Comparison of ENCODE assay signal across 16 mouse cellular contexts in the genomic region with DNA sequence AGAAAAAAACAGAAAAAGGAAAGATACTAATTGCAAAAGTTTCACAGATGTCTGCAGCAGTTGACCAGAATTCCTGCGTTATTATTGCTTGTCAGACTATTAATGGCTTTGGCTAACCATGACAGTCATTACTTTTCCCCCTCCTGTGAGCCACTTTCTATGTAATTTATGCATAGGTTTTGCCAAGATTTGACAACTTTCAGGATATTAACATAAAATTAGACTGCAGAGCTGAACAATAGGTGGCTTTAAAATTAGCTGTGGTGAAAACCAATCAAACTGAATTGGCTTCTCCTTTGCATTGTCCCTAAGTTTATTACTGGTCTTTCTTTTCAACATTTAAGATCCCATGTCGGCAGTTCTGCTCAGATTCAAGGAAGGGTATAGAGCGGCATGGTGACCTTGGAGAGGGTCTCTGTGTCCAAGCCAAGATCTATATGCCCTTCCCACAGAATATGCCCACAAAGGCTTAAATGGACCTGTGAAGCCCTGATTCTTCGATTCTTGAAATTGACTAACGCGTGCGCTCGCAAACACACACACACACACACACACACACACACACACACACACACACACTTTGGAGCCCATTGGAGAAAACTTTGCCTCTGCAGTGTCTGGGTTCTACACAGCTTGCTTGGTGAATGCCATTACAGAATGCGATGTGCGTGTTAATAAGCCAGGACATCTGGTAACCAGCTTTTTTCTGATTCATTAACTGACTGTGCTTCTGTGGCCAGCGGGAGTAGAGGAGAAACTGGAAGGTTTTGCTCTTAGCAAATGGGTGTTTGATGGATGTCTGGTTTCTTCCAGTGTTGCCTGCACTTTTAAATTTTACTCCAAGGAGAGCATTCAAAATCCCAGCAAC.
A peak's percentile ranks its signal among the peaks of the same experiment; 100 is the strongest.
DNase-seq lines count a peak whose midpoint lies in the region; ATAC-seq and TF ChIP-seq lines count a peak whose summit lies in the region.
"Had no signal": no experiment of that assay in that cellular context is flagged by ENCODE, and none has a peak within 500 bp of the region (broad histone marks: within the 10 kb centered on the region; RNA-seq: fewer than 3 reads in every experiment).

No protein-coding gene starts in this region.

- no peak overlapping the region for H3K4me3 ChIP-seq in lung, embryonic 14.5 days (ENCODE audit: low read depth, low read length)
- H3K4me3 ChIP-seq in neural tube, embryonic 13.5 days = no peak overlapping the region
- H3K4me3 ChIP-seq: heart, embryonic 15.5 days; limb, embryonic 15.5 days; myocyte had no signal

- TF ChIP-seq CTCF in lung, embryonic 14.5 days (IDR thresholded peaks at IDR 0.05; ENCODE audit: low read depth) = no peak

- no peaks in the 10 kb centered on the region for H3K36me3 ChIP-seq in lung, embryonic 14.5 days (ENCODE audit: insufficient read depth)
- H3K36me3 ChIP-seq in neural tube, embryonic 13.5 days = no peaks in the 10 kb centered on the region
- H3K36me3 ChIP-seq: heart, embryonic 15.5 days; limb, embryonic 15.5 days had no signal

- no peaks in the 10 kb centered on the region for H3K4me1 ChIP-seq in lung, embryonic 14.5 days (ENCODE audit: insufficient read depth)
- H3K4me1 ChIP-seq in neural tube, embryonic 13.5 days (replicated peaks) = peaks cover 19% of the 10 kb centered on the region
- H3K4me1 ChIP-seq: heart, embryonic 15.5 days had no signal

- H3K4me2 ChIP-seq in lung, embryonic 14.5 days = no peak overlapping the region
- H3K4me2 ChIP-seq in neural tube, embryonic 13.5 days = no peak overlapping the region
- H3K4me2 ChIP-seq: heart, embryonic 15.5 days; limb, embryonic 15.5 days had no signal

- no peaks in the 10 kb centered on the region for H3K9me3 ChIP-seq in lung, embryonic 14.5 days (ENCODE audit: low read depth, low read length)
- H3K9me3 ChIP-seq in neural tube, embryonic 13.5 days = no peaks in the 10 kb centered on the region
- H3K9me3 ChIP-seq: heart, embryonic 15.5 days; limb, embryonic 15.5 days had no signal

- H3K27ac ChIP-seq in lung, embryonic 14.5 days (ENCODE audit: low read depth) = no peak overlapping the region
- peak overlapping the region; percentile 42; the same call in 1 of the 2 replicates for H3K27ac ChIP-seq in neural tube, embryonic 13.5 days (replicated peaks)
- H3K27ac ChIP-seq: heart, embryonic 15.5 days; limb, embryonic 15.5 days had no signal

- ATAC-seq in lung, embryonic 14.5 days (ENCODE audit: insufficient read depth) = no peak
- ATAC-seq in neural tube, embryonic 13.5 days (ENCODE audit: low read depth) = peak; percentile 59; the same call in 1 of the 2 replicates

- H3K9ac ChIP-seq in lung, embryonic 14.5 days = no peak overlapping the region
- H3K9ac ChIP-seq in neural tube, embryonic 13.5 days = no peak overlapping the region
- H3K9ac ChIP-seq: heart, embryonic 15.5 days; limb, embryonic 15.5 days had no signal

- no peaks in the 10 kb centered on the region for H3K27me3 ChIP-seq in lung, embryonic 14.5 days (ENCODE audit: insufficient read depth, low read length)
- no peaks in the 10 kb centered on the region for H3K27me3 ChIP-seq in neural tube, embryonic 13.5 days
- H3K27me3 ChIP-seq: heart, embryonic 15.5 days; limb, embryonic 15.5 days had no signal

- 76% methylated on average over 11 of the region's 11 CpGs for WGBS in lung, embryonic 14.5 days
- WGBS in neural tube, embryonic 13.5 days = 60% methylated on average over 11 of the region's 11 CpGs

- DNase-seq in embryo, embryonic 11 days = peak; percentile 24
- DNase-seq in embryo, embryonic 10 days (ENCODE audit: low spot score) = no peak
- peak; percentile 47 for DNase-seq in lung, embryonic 14.5 days
- no peak for DNase-seq in lung, postnatal 14 days
- peak; percentile 62 for DNase-seq in forelimb bud, embryonic 11.5 days (ENCODE audit: low read depth, low spot score)
- no peak for DNase-seq in cerebellum, postnatal 4 days (ENCODE audit: low spot score in 2 of 2)
- no peak for DNase-seq in frontal cortex, adult 2 months (ENCODE audit: extremely low spot score in 1 of 2, low spot score in 1 of 2)
- DNase-seq: cerebellum, adult 9-10 months; gastrocnemius, postnatal 14 days; kidney, adult 2 months; lung, postnatal 4 days; thymus, adult 2 months had no signal

Comparison
In these comparisons a context has a peak if more than half of its experiments do, and no peak if none do; other contexts are left out.
1. DNase-seq: peak in embryo, embryonic 11 days (single experiment), lung, embryonic 14.5 days (single experiment) and forelimb bud, embryonic 11.5 days (single experiment); none in embryo, embryonic 10 days (single experiment), lung, postnatal 14 days (single experiment), cerebellum, postnatal 4 days (0 of 2) and frontal cortex, adult 2 months (0 of 2).